In the genomic region with DNA sequence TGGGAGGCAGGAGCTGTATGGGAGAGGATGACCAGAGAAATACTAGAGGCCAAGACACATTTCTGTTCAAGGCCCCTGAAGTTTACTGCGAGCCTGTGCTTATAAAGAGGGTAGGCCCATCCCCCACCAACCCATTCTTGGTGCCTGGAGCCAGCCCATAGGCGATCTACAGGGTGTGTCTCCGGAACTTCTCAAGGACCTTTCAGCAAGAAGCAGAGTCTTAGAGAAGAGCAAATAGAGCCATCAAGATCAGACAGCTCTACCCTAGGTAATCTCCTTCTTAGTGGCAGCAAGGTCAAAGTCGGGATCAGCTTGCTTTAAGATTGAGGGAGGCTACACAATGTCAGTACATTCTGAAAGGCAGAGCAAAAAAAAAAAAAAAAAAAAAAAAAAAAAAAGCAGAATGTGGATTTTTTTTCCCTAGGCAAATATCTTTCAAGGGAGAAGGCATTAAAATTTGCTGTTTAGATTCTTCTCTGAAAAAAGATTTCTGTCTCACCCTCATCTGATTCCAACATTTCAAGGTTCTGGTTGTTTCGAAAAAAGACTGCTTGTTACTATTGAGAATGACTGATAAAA, we compare ENCODE assay signal across 22 mouse cellular contexts. TPM values are rescaled to one million over a fixed set of nuclear protein-coding genes. Genes with fewer than 3 reads are reported as not detected.
A peak's percentile ranks its signal among the peaks of the same experiment; 100 is the strongest.
DNase-seq lines count a peak whose midpoint lies in the region; TF ChIP-seq lines count a peak whose summit lies in the region.
"Had no signal": no experiment of that assay in that cellular context is flagged by ENCODE, and none has a peak within 500 bp of the region (broad histone marks: within the 10 kb centered on the region; RNA-seq: fewer than 3 reads in every experiment).

No protein-coding gene starts in this region.

- H3K4me3 ChIP-seq in ES-Bruce4 (ENCODE audit: low read depth, low read length): no peak overlapping the region
- H3K4me3 ChIP-seq in ES-E14 (ENCODE audit: insufficient read depth in 1 of 2, low read depth in 1 of 2, low read length in 2 of 2, poor library complexity in 1 of 2, severe bottlenecking in 1 of 2): no peak overlapping the region
- H3K4me3 ChIP-seq in cerebellum, adult 2 months (replicated peaks; ENCODE audit: insufficient read depth, low read depth, low read length): no peak overlapping the region
- H3K4me3 ChIP-seq: embryonic facial prominence, embryonic 10.5 days; embryonic facial prominence, embryonic 12.5 days; forebrain, embryonic 13.5 days; forebrain, embryonic 15.5 days had no signal

- no peak for TF ChIP-seq CTCF in ES-Bruce4 (IDR thresholded peaks at IDR 0.05; ENCODE audit: low read depth, low read length)
- no peak for TF ChIP-seq CTCF in cerebellum, adult 2 months (IDR thresholded peaks at IDR 0.05; ENCODE audit: borderline replicate concordance, insufficient read depth, low read depth, low read length)

- H3K27ac ChIP-seq in ES-Bruce4 (ENCODE audit: insufficient read depth, low read length): peak overlapping the region; percentile 72
- H3K27ac ChIP-seq in ES-E14 (ENCODE audit: insufficient read depth, low read depth, low read length, poor library complexity, severe bottlenecking): peak overlapping the region; percentile 91
- no peak overlapping the region for H3K27ac ChIP-seq in cerebellum, adult 2 months (ENCODE audit: insufficient read depth, low read length)
- H3K27ac ChIP-seq: embryonic facial prominence, embryonic 10.5 days; embryonic facial prominence, embryonic 12.5 days; forebrain, embryonic 13.5 days; forebrain, embryonic 15.5 days had no signal

- intact Hi-C loops in left cerebral cortex, postnatal 25 days (cut with DNase I): no loop called here

- H3K27me3 ChIP-seq in ES-Bruce4 (ENCODE audit: control insufficient read depth, insufficient read depth, low read length, poor library complexity, severe bottlenecking): no peaks in the 10 kb centered on the region
- H3K27me3 ChIP-seq in cerebellum, adult 2 months (ENCODE audit: control insufficient read depth, insufficient read depth, low read length): no peaks in the 10 kb centered on the region
- H3K27me3 ChIP-seq: CH12.LX; embryonic facial prominence, embryonic 12.5 days; forebrain, embryonic 13.5 days; forebrain, embryonic 15.5 days had no signal

- peak; percentile 76 for DNase-seq in ES-E14 (ENCODE audit: low read depth, low spot score)
- peak; percentile 72 for DNase-seq in WW6 (ENCODE audit: low read depth, low spot score)
- no peak for DNase-seq in cerebellum, adult 2 months
- DNase-seq in adrenal gland, postnatal 25 days: no peak
- DNase-seq in left cerebral cortex, postnatal 25 days (ENCODE audit: low spot score in 2 of 2): no peak
- DNase-seq: adrenal gland, adult 8-10 months; adrenal gland, postnatal 14 days; B cell, adult 2 months; cerebellum, adult 11 months; cerebellum, adult 18-20 months; cerebellum, adult 9-10 months; cerebellum, postnatal 25 days had no signal

- H3K36me3 ChIP-seq in ES-Bruce4 (ENCODE audit: control insufficient read depth, insufficient read depth, low read length, poor library complexity, severe bottlenecking): no peaks in the 10 kb centered on the region
- H3K36me3 ChIP-seq in ES-E14 (ENCODE audit: control insufficient read depth, insufficient read depth, low read length, poor library complexity, severe bottlenecking): no peaks in the 10 kb centered on the region
- H3K36me3 ChIP-seq: embryonic facial prominence, embryonic 10.5 days; embryonic facial prominence, embryonic 12.5 days; forebrain, embryonic 15.5 days had no signal

- 61% methylated on average over 5 of the region's 5 CpGs for WGBS in cerebellum, adult 2 months

- peak; percentile 96 for TF ChIP-seq EP300 in ES-Bruce4 (IDR thresholded peaks at IDR 0.05; ENCODE audit: insufficient read depth, low read depth, low read length)

- H3K9me3 ChIP-seq in ES-Bruce4 (replicated peaks; ENCODE audit: control insufficient read depth, insufficient read depth, low read length, poor library complexity, severe bottlenecking): no peaks in the 10 kb centered on the region
- no peaks in the 10 kb centered on the region for H3K9me3 ChIP-seq in ES-E14 (ENCODE audit: control insufficient read depth, insufficient read depth, low read depth, low read length)
- H3K9me3 ChIP-seq: embryonic facial prominence, embryonic 10.5 days; embryonic facial prominence, embryonic 12.5 days; forebrain, embryonic 13.5 days; forebrain, embryonic 15.5 days had no signal

- H3K4me1 ChIP-seq in ES-Bruce4 (ENCODE audit: control insufficient read depth, insufficient read depth, low read length) (no peaks in the 10 kb centered on the region), ES-E14 (ENCODE audit: control insufficient read depth in 2 of 2, insufficient read depth in 2 of 2, low read length in 2 of 2, poor library complexity in 1 of 2) (peaks cover 0 to 8% of the 10 kb centered on the region in 2 experiments; a peak in 1 of 4 replicates)
- no peaks in the 10 kb centered on the region for H3K4me1 ChIP-seq in cerebellum, adult 2 months (ENCODE audit: control insufficient read depth, insufficient read depth, low read length)
- H3K4me1 ChIP-seq: embryonic facial prominence, embryonic 10.5 days; embryonic facial prominence, embryonic 12.5 days; forebrain, embryonic 13.5 days; forebrain, embryonic 15.5 days had no signal

- TF ChIP-seq POLR2A in ES-Bruce4 (IDR thresholded peaks at IDR 0.05; ENCODE audit: insufficient read depth, low read length): no peak
- TF ChIP-seq POLR2A in cerebellum, adult 2 months (IDR thresholded peaks at IDR 0.05; ENCODE audit: borderline replicate concordance, insufficient read depth, low read length): no peak

- in situ Hi-C loops in ES-E14 (cut with MboI; ENCODE audit: low sequenced_read_pairs in 2 of 2, unreplicated experiment in 2 of 2): no loop called here

- H3K9ac ChIP-seq in ES-Bruce4 (ENCODE audit: low read depth, poor library complexity, severe bottlenecking): no peak overlapping the region
- 0 out of 2 replicates have a peak overlapping the region, but pooled peaks have one; percentile 56 for H3K9ac ChIP-seq in ES-E14 (ENCODE audit: insufficient read depth, low read depth, low read length, poor library complexity, severe bottlenecking)
- H3K9ac ChIP-seq: embryonic facial prominence, embryonic 12.5 days; forebrain, embryonic 13.5 days; forebrain, embryonic 15.5 days; forebrain, postnatal 0 days had no signal

TF ChIP-seq in ES-E14, 5 proteins besides CTCF, POLR2A, EP300 and RAD21:
- TF ChIP-seq MAFK (IDR thresholded peaks at IDR 0.05; ENCODE audit: insufficient read depth, low read depth, low read length): no peak
- no peak for TF ChIP-seq ZC3H11A (IDR thresholded peaks at IDR 0.05; ENCODE audit: borderline replicate concordance, low read depth, low read length)
- TF ChIP-seq HCFC1 (IDR thresholded peaks at IDR 0.05; ENCODE audit: borderline replicate concordance, insufficient read depth, low read length): no peak
- peak; percentile 97 for TF ChIP-seq ZNF384 (IDR thresholded peaks at IDR 0.05; ENCODE audit: low read depth, low read length)
- peak; percentile 65; the same call in 1 of the 2 replicates for TF ChIP-seq CHD2 (IDR thresholded peaks at IDR 0.05; ENCODE audit: low read depth, low read length)
TF ChIP-seq in ES-E14: peak in this region for 2.

RNA-seq across cellular contexts. Expression of gene A830018L16Rik, which starts 53.2 kb away (rescaled TPM):
- 2.9 and 4.6 TPM in 2 replicates for polyA plus RNA-seq in ES-Bruce4 (2011; ENCODE audit: insufficient read depth, insufficient read length, low read depth, missing spikeins)
- 2.1 and 4.6 TPM in 2 replicates for total RNA-seq in ES-E14 (2012; rRNA removed)
- 6.1 and 7.3 TPM in 2 replicates for polyA plus RNA-seq in cerebellum, adult 2 months (2012; rRNA removed)
- 0.64 and 1.5 TPM in 2 replicates for total RNA-seq in adrenal gland, postnatal 25 days (2021)
- 100 to 1,000 TPM; 106 to 108 TPM for total RNA-seq in left cerebral cortex, postnatal 25 days (2021)
- total RNA-seq: CH12.LX, MEL had no signal
- polyA plus RNA-seq: activated CD4-positive, CD25-positive, alpha-beta regulatory T cell, adult 4 months; CD4-positive, CD25-positive, alpha-beta regulatory T cell, adult 4 months had no signal

Comparison
In these comparisons a context has a peak if more than half of its experiments do, and no peak if none do; other contexts are left out.
1. DNase-seq: peak in ES-E14 (single experiment) and WW6 (single experiment); none in cerebellum, adult 2 months (0 of 2), adrenal gland, postnatal 25 days (single experiment) and left cerebral cortex, postnatal 25 days (0 of 2).
2. RNA of gene A830018L16Rik, which starts 53.2 kb away (total RNA-seq): 106 to 108 TPM in left cerebral cortex, postnatal 25 days; 2.1 to 4.6 TPM in ES-E14 and 0.64 to 1.5 TPM in adrenal gland, postnatal 25 days; every median in the first group is over 10 times any median in the second.